Mouse (Mus musculus): ENCODE results near the gene Drap1. TPM values are rescaled to one million over a fixed set of nuclear protein-coding genes. Genes with fewer than 3 reads are reported as not detected.

The Drap1 gene
- total RNA-seq, 1 experiment: 124 TPM

DNA sequence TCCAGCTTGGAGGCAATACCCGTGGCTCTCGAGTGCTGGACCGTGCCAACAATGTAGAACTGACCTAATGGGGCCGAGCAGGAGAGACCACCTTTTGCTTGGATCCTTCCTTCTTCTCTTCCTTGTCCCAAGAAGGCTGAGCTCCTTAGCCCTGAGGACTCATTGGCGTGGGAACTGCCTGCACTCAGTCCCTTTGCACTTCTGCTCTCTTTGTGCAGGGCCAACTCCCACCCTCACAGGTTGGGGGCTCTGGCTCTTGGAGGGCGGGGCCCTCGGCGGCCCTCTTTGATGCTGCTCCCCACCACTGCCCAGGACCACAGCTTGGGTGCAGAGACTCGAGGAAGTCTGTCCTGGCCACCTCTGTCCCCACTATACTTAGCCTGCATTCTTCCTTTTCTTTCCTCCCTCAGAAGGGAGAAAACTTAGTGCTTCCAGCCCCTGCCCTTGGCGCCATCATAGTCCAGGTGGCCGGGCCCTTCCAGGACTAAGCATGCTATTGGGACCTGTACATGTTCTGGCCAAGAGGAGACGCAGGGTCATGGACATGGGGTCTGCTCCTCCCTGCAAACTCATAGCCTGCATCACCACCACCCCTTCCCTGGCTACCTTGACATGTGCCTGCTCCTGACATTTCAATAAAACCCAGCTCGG, 2.0 kb upstream of the Drap1 start:
- DNase-seq (ENCODE audit: low read depth, low spot score): no peak
- peaks cover 20% of the 10 kb centered on the region; the same call in 1 of the 2 replicates for H3K36me3 ChIP-seq (ENCODE audit: control insufficient read depth, insufficient read depth, low read length, poor library complexity, severe bottlenecking)

GRCm38 (mm10) chr19:5425906-5426565, 1.3 kb upstream of the Drap1 start:
- no peak overlapping the region for H3K27ac ChIP-seq (ENCODE audit: insufficient read depth, low read depth, low read length, poor library complexity, severe bottlenecking)
- no peak for DNase-seq (ENCODE audit: low read depth, low spot score)
- in situ Hi-C loops (cut with MboI; ENCODE audit: low sequenced_read_pairs in 2 of 2, unreplicated experiment in 2 of 2): no loop called here

More for the DNA sequence above, 2.0 kb upstream of the Drap1 start:
- TF ChIP-seq ZC3H11A (IDR thresholded peaks at IDR 0.05; ENCODE audit: borderline replicate concordance, low read depth, low read length) (no peak), MAFK (IDR thresholded peaks at IDR 0.05; ENCODE audit: insufficient read depth, low read depth, low read length) (no peak)
- in situ Hi-C loops (cut with MboI; ENCODE audit: low sequenced_read_pairs in 2 of 2, unreplicated experiment in 2 of 2): no loop called here
- H3K9ac ChIP-seq (ENCODE audit: insufficient read depth, low read depth, low read length, poor library complexity, severe bottlenecking): no peak overlapping the region
- no peak overlapping the region for H3K27ac ChIP-seq (ENCODE audit: insufficient read depth, low read depth, low read length, poor library complexity, severe bottlenecking)
- no peaks in the 10 kb centered on the region for H3K9me3 ChIP-seq (ENCODE audit: control insufficient read depth, insufficient read depth, low read depth, low read length)
- peaks cover 6 to 14% of the 10 kb centered on the region in 2 experiments; a peak in 3 of 4 replicates for H3K4me1 ChIP-seq (ENCODE audit: control insufficient read depth in 2 of 2, insufficient read depth in 2 of 2, low read length in 2 of 2, poor library complexity in 1 of 2)
- no peak overlapping the region; a peak in 1 of 4 replicates for H3K4me3 ChIP-seq (ENCODE audit: insufficient read depth in 1 of 2, low read depth in 1 of 2, low read length in 2 of 2, poor library complexity in 1 of 2, severe bottlenecking in 1 of 2)

DNA sequence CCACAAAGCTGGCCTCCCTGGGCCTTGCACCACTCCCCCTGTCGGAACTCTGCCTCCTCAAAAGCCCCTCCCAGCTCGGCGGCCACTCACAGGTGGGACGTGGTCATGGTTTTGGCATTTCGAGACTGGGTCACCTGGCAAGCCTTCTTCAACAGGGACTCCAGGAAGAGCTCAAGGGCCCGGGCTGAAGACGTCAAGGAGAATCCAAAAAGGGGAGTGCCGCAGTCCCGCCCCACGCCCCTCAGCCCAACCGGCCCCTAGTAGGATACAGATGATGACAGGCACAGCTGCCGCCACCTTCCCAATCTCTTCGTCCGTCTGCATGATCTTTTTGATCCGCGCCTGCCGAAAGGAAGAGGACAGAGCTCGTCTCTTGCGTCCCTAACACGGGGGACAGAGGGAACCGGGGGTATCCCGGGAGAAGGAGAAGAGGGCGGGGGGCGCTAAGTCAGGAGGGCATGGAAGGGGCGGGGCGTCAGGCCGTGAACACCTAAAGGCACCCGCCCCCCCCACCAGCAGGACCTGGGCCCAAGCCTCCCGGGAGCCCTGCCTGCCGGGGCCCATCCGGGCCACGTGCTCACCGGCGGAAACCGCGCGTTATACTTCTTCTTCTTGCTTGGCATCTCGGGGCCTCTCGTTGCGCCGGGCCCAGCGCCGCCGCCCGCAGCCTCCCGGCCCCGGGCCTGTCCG, 542 bp downstream of the Drap1 start:
- Histone ChIP-seq H3K4me1 (ENCODE audit: control insufficient read depth in 2 of 2, insufficient read depth in 2 of 2, low read length in 2 of 2, poor library complexity in 1 of 2) (peaks cover 6 to 14% of the 10 kb centered on the region in 2 experiments; a peak in 3 of 4 replicates), H3K27ac (ENCODE audit: insufficient read depth, low read depth, low read length, poor library complexity, severe bottlenecking) (peak overlapping the region; percentile 64), H3K4me3 (ENCODE audit: insufficient read depth in 1 of 2, low read depth in 1 of 2, low read length in 2 of 2, poor library complexity in 1 of 2, severe bottlenecking in 1 of 2) (peak overlapping the region; percentile 77 to 99), H3K36me3 (ENCODE audit: control insufficient read depth, insufficient read depth, low read length, poor library complexity, severe bottlenecking) (peaks cover 22% of the 10 kb centered on the region; the same call in 1 of the 2 replicates), H3K9ac (ENCODE audit: insufficient read depth, low read depth, low read length, poor library complexity, severe bottlenecking) (peak overlapping the region; percentile 85), H3K9me3 (ENCODE audit: control insufficient read depth, insufficient read depth, low read depth, low read length) (no peaks in the 10 kb centered on the region)
- DNase-seq (ENCODE audit: low read depth, low spot score): no peak
- in situ Hi-C loops (cut with MboI; ENCODE audit: low sequenced_read_pairs in 2 of 2, unreplicated experiment in 2 of 2): no loop called here
- TF ChIP-seq CHD2 (IDR thresholded peaks at IDR 0.05; ENCODE audit: low read depth, low read length) (no peak), MAFK (IDR thresholded peaks at IDR 0.05; ENCODE audit: insufficient read depth, low read depth, low read length) (no peak), ZNF384 (IDR thresholded peaks at IDR 0.05; ENCODE audit: low read depth, low read length) (no peak), HCFC1 (IDR thresholded peaks at IDR 0.05; ENCODE audit: borderline replicate concordance, insufficient read depth, low read length) (no peak), ZC3H11A (IDR thresholded peaks at IDR 0.05; ENCODE audit: borderline replicate concordance, low read depth, low read length) (no peak)

More at GRCm38 (mm10) chr19:5425906-5426565, 1.3 kb upstream of the Drap1 start:
- no peak for TF ChIP-seq CHD2 (IDR thresholded peaks at IDR 0.05; ENCODE audit: low read depth, low read length)
- no peak for TF ChIP-seq ZNF384 (IDR thresholded peaks at IDR 0.05; ENCODE audit: low read depth, low read length)
- no peak for TF ChIP-seq MAFK (IDR thresholded peaks at IDR 0.05; ENCODE audit: insufficient read depth, low read depth, low read length)
- TF ChIP-seq ZC3H11A (IDR thresholded peaks at IDR 0.05; ENCODE audit: borderline replicate concordance, low read depth, low read length): no peak
- no peak for TF ChIP-seq HCFC1 (IDR thresholded peaks at IDR 0.05; ENCODE audit: borderline replicate concordance, insufficient read depth, low read length)
- peak overlapping the region; percentile 93 for H3K9ac ChIP-seq (ENCODE audit: insufficient read depth, low read depth, low read length, poor library complexity, severe bottlenecking)
- peaks cover 20% of the 10 kb centered on the region; the same call in 1 of the 2 replicates for H3K36me3 ChIP-seq (ENCODE audit: control insufficient read depth, insufficient read depth, low read length, poor library complexity, severe bottlenecking)
- H3K4me3 ChIP-seq (ENCODE audit: insufficient read depth in 1 of 2, low read depth in 1 of 2, low read length in 2 of 2, poor library complexity in 1 of 2, severe bottlenecking in 1 of 2): peak overlapping the region; percentile 84 to 93
- no peaks in the 10 kb centered on the region for H3K9me3 ChIP-seq (ENCODE audit: control insufficient read depth, insufficient read depth, low read depth, low read length)
- H3K4me1 ChIP-seq (ENCODE audit: control insufficient read depth in 2 of 2, insufficient read depth in 2 of 2, low read length in 2 of 2, poor library complexity in 1 of 2): peaks cover 6 to 14% of the 10 kb centered on the region in 2 experiments; a peak in 3 of 4 replicates

DNA sequence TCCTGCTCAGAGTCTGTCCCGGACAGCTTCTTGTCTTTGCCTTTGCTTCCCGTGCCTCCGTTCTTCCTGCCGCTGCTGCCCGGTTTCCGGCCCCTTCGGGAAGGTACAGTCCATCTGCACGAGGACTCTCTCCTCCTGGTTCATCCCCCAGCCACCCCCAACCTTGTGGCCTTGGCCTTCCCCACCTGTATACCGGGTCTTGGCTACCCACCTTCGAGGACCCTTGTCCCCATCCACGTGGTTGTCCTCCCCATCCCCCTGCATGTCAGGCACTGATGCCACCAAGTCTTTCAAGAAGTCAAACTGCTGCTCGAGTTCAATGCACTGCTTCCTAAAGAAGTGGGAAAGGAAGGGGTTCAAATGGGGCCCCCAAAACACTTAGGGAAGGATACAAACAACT, 1.2 kb downstream of the Drap1 start:
- DNase-seq (ENCODE audit: low read depth, low spot score): no peak
- Histone ChIP-seq H3K4me3 (ENCODE audit: insufficient read depth in 1 of 2, low read depth in 1 of 2, low read length in 2 of 2, poor library complexity in 1 of 2, severe bottlenecking in 1 of 2) (peak overlapping the region; percentile 77 to 99; a peak in 3 of 4 replicates), H3K9me3 (ENCODE audit: control insufficient read depth, insufficient read depth, low read depth, low read length) (no peaks in the 10 kb centered on the region), H3K9ac (ENCODE audit: insufficient read depth, low read depth, low read length, poor library complexity, severe bottlenecking) (peak overlapping the region; percentile 85), H3K27ac (ENCODE audit: insufficient read depth, low read depth, low read length, poor library complexity, severe bottlenecking) (no peak overlapping the region), H3K36me3 (ENCODE audit: control insufficient read depth, insufficient read depth, low read length, poor library complexity, severe bottlenecking) (peaks cover 22% of the 10 kb centered on the region; the same call in 1 of the 2 replicates), H3K4me1 (ENCODE audit: control insufficient read depth in 2 of 2, insufficient read depth in 2 of 2, low read length in 2 of 2, poor library complexity in 1 of 2) (peaks cover 6 to 14% of the 10 kb centered on the region in 2 experiments; a peak in 3 of 4 replicates)
- in situ Hi-C loops (cut with MboI; ENCODE audit: low sequenced_read_pairs in 2 of 2, unreplicated experiment in 2 of 2): no loop called here
- TF ChIP-seq CHD2 (IDR thresholded peaks at IDR 0.05; ENCODE audit: low read depth, low read length): no peak
- no peak for TF ChIP-seq HCFC1 (IDR thresholded peaks at IDR 0.05; ENCODE audit: borderline replicate concordance, insufficient read depth, low read length)
- TF ChIP-seq ZNF384 (IDR thresholded peaks at IDR 0.05; ENCODE audit: low read depth, low read length): no peak
- TF ChIP-seq ZC3H11A (IDR thresholded peaks at IDR 0.05; ENCODE audit: borderline replicate concordance, low read depth, low read length): no peak
- TF ChIP-seq MAFK (IDR thresholded peaks at IDR 0.05; ENCODE audit: insufficient read depth, low read depth, low read length): no peak

All from ES-E14 (cell line).